Mouse (Mus musculus): ENCODE data around the gene Dnajc22. TPM values are rescaled to one million over a fixed set of nuclear protein-coding genes. Genes with fewer than 3 reads are reported as not detected.
"Not testable (repeated sequence)": the region's sequence is repeated elsewhere in the genome, so short reads cannot be mapped to it uniquely, and the experiment has no call there.

Dnajc22 gene
- 0.75 and 1.3 TPM in 2 replicates for polyA plus RNA-seq (2015; fragmentation: Nextera tagmentation; extraction: Ambion mirVana)

- no peak for ATAC-seq
- H3K27me3 ChIP-seq (ENCODE audit: control insufficient read depth, insufficient read depth, low read depth, low read length), result peaks cover 30% of the 10 kb centered on the region
These were observed at the start of gene Dnajc22 for GRCm38 (mm10) chr15:99092870-99093269. TSS of gene Dnajc22 (plus strand) at chr15:99093170.

DNA sequence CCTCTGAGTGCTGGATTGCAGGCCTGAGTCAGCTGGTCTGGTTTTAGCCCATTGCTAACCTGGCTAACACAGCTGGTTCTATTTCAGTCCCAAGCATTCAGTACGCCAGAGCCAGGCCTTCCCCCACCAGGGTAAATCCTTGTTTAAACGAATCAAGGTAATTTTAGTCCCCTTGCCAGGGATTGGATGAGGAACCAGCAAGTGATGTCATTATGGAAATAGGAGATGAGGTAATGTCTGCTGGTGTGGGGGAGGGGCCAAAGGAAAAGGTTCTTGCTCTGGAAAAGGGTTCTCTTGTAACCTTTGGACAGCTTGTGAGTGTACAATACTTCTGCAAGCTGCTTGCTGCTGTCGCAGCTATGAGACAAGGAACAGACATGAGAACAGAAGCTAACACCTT is 48.1 kb upstream of the Dnajc22 start:
- Histone ChIP-seq H3K27ac (ENCODE audit: low read length) (no peak overlapping the region), H3K9ac (ENCODE audit: low read depth, low read length) (no peak overlapping the region), H3K4me1 (ENCODE audit: control insufficient read depth, insufficient read depth, low read length) (no peaks in the 10 kb centered on the region; the same call in 1 of the 2 replicates), H3K4me3 (ENCODE audit: low read depth, low read length) (no peak overlapping the region), H3K27me3 (ENCODE audit: control insufficient read depth, insufficient read depth, low read depth, low read length) (no peaks in the 10 kb centered on the region), H3K4me2 (ENCODE audit: low read length) (no peak overlapping the region), H3K9me3 (replicated peaks; ENCODE audit: control insufficient read depth, low read length, poor library complexity, severe bottlenecking) (no peaks in the 10 kb centered on the region), H3K36me3 (ENCODE audit: control insufficient read depth, insufficient read depth, low read length) (no peaks in the 10 kb centered on the region)
- ATAC-seq, result no peak
- 67% methylated on average over 3 of the region's 3 CpGs for WGBS

More at GRCm38 (mm10) chr15:99092870-99093269, at the start of gene Dnajc22:
- Histone ChIP-seq H3K27ac (ENCODE audit: low read length) (peak within 1 kb of the TSS; percentile 25; the same call in 1 of the 2 replicates), H3K4me2 (ENCODE audit: low read length) (peak within 1 kb of the TSS; percentile 89), H3K4me3 (ENCODE audit: low read depth, low read length) (peak within 1 kb of the TSS; percentile 51), H3K9me3 (replicated peaks; ENCODE audit: control insufficient read depth, low read length, poor library complexity, severe bottlenecking) (no peaks in the 10 kb centered on the region), H3K36me3 (ENCODE audit: control insufficient read depth, insufficient read depth, low read length) (no peaks in the 10 kb centered on the region), H3K4me1 (ENCODE audit: control insufficient read depth, insufficient read depth, low read length) (peaks cover 30% of the 10 kb centered on the region), H3K9ac (ENCODE audit: low read depth, low read length) (peak within 1 kb of the TSS; percentile 70)
- 29% methylated on average over 8 of the region's 8 CpGs for WGBS

DNA sequence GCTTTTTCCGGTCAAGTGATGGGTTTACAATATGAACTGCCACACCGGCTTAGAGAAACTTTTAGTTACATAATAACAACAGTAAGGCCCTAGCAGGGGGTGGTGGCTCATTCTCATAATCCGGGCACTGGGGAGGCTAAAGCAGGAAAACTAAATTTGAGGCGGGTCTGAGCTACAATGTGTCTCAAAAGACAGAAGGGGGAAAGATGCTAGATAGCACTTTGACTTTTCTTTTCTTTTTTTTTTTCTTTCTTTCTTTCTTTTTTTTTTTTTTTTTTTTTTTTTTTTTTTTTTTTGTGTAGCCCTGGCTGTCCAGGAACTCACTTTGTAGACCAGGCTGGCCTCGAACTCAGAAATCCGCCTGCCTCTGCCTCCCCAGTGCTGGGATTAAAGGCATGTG is 47.2 kb upstream of the Dnajc22 start:
- H3K4me2 ChIP-seq (ENCODE audit: low read length); H3K36me3 ChIP-seq (ENCODE audit: control insufficient read depth, insufficient read depth, low read length); H3K27me3 ChIP-seq (ENCODE audit: control insufficient read depth, insufficient read depth, low read depth, low read length); ATAC-seq; H3K9ac ChIP-seq (ENCODE audit: low read depth, low read length); H3K4me1 ChIP-seq (ENCODE audit: control insufficient read depth, insufficient read depth, low read length); H3K27ac ChIP-seq (ENCODE audit: low read length); H3K9me3 ChIP-seq (replicated peaks; ENCODE audit: control insufficient read depth, low read length, poor library complexity, severe bottlenecking); H3K4me3 ChIP-seq (ENCODE audit: low read depth, low read length): not testable (repeated sequence)
- WGBS, result 76% methylated on average over 6 of the region's 6 CpGs

DNA sequence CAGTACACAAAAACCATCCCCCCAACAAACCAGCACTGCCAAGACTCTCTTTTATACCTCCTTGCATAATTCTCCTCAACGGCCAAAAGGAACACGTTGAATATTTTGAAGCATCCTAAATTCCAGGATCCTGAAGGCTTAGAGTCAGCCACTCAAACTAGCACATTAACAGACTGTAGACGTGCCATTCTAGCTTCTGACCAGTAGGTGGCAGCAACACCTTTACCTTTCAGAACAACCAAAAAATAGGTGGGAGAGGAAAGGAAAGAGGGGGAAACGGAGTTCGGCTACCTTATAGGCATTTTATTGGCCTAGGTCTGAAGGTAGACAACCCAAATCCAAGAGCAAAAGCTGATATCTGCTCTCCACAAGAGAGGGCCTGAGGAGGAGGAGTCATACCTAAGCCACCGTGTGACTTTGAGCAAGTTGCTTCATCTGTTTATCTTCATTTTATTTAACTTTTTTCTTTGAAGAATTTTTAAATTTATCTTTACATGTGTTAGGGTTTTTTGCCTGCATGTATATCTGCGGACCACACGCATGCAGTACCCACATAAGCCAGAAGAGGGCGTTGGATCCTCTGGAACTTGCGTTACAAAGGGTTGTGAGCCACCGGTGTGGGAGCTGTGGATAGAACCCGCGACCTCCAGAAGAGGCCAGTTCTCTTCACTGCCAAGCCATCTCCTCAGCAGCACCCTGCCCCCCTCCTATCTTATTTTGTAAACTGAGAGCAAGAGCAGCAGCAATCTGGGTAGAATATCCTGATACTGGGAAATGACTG is 43.3 kb upstream of the Dnajc22 start:
- WGBS, result 35% methylated on average over 13 of the region's 13 CpGs
- Histone ChIP-seq H3K9ac (ENCODE audit: low read depth, low read length) (no peak overlapping the region), H3K4me3 (ENCODE audit: low read depth, low read length) (no peak overlapping the region), H3K9me3 (replicated peaks; ENCODE audit: control insufficient read depth, low read length, poor library complexity, severe bottlenecking) (no peaks in the 10 kb centered on the region), H3K4me2 (ENCODE audit: low read length) (no peak overlapping the region), H3K4me1 (ENCODE audit: control insufficient read depth, insufficient read depth, low read length) (no peaks in the 10 kb centered on the region; the same call in 1 of the 2 replicates), H3K27ac (ENCODE audit: low read length) (no peak overlapping the region), H3K36me3 (ENCODE audit: control insufficient read depth, insufficient read depth, low read length) (no peaks in the 10 kb centered on the region), H3K27me3 (ENCODE audit: control insufficient read depth, insufficient read depth, low read depth, low read length) (peaks cover 15% of the 10 kb centered on the region; the same call in 1 of the 2 replicates)
- ATAC-seq, result no peak

GRCm38 (mm10) chr15:99053373-99053772 is 39.6 kb upstream of the Dnajc22 start:
- H3K36me3 ChIP-seq (ENCODE audit: control insufficient read depth, insufficient read depth, low read length), result no peaks in the 10 kb centered on the region
- H3K9me3 ChIP-seq (replicated peaks; ENCODE audit: control insufficient read depth, low read length, poor library complexity, severe bottlenecking), result no peaks in the 10 kb centered on the region
- peaks cover 49% of the 10 kb centered on the region for H3K27me3 ChIP-seq (ENCODE audit: control insufficient read depth, insufficient read depth, low read depth, low read length)
- H3K4me3 ChIP-seq (ENCODE audit: low read depth, low read length), result no peak overlapping the region
- H3K9ac ChIP-seq (ENCODE audit: low read depth, low read length), result no peak overlapping the region
- peaks cover 10% of the 10 kb centered on the region for H3K4me1 ChIP-seq (ENCODE audit: control insufficient read depth, insufficient read depth, low read length)
- no peak for ATAC-seq
- no peak overlapping the region for H3K4me2 ChIP-seq (ENCODE audit: low read length)
- no peak overlapping the region for H3K27ac ChIP-seq (ENCODE audit: low read length)
- 10% methylated on average over 9 of the region's 9 CpGs for WGBS

DNA sequence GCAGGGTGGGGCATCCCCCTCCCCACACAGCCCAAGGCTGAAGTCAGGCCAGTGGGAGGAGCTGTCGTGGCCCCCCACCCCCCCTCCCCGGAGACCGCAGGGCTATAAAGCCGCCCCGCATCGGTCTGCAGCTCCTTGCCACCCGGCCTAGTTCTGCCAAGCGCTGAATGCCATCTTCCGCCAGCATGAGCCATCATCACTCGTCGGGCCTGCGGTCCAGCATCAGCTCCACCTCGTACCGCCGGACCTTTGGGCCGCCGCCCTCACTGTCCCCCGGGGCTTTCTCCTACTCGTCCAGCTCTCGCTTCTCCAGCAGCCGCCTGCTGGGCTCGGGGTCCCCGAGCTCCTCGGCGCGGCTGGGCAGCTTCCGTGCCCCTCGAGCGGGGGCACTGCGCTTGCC is 37.9 kb upstream of the Dnajc22 start, which contains the start of gene Prph:
TSS of gene Prph (plus strand) at position 135 of the 400 bp plus-strand sequence.
- no peak within 1 kb of the TSS for H3K27ac ChIP-seq (ENCODE audit: low read length)
- peaks cover 10% of the 10 kb centered on the region for H3K4me1 ChIP-seq (ENCODE audit: control insufficient read depth, insufficient read depth, low read length)
- H3K4me3 ChIP-seq (ENCODE audit: low read depth, low read length), result peak within 1 kb of the TSS; percentile 41
- no peak for ATAC-seq
- peak within 1 kb of the TSS; percentile 71 for H3K4me2 ChIP-seq (ENCODE audit: low read length)
- H3K36me3 ChIP-seq (ENCODE audit: control insufficient read depth, insufficient read depth, low read length), result no peaks in the 10 kb centered on the region
- under 1% methylated on average over 26 of the region's 30 CpGs for WGBS
- no peaks in the 10 kb centered on the region for H3K9me3 ChIP-seq (replicated peaks; ENCODE audit: control insufficient read depth, low read length, poor library complexity, severe bottlenecking)
- peak within 1 kb of the TSS; percentile 36; the same call in 1 of the 2 replicates for H3K9ac ChIP-seq (ENCODE audit: low read depth, low read length)
- peaks cover 55% of the 10 kb centered on the region for H3K27me3 ChIP-seq (ENCODE audit: control insufficient read depth, insufficient read depth, low read depth, low read length)

DNA sequence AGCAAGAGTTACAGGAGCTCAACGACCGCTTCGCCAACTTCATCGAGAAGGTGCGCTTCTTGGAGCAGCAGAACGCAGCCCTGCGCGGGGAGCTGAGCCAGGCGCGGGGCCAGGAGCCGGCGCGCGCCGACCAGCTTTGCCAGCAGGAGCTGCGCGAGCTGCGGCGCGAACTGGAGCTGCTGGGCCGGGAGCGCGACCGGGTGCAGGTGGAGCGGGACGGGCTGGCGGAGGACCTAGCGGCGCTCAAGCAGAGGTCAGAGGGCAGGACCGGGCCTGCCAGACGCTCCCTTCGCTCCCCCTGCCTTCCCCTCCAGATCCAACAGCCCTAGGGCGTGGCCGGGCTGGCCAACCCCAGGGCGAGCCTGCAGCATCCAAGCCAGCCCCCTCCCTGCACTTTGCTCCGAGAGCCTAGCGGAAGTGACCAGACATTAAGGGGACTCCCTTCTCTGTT is 37.4 kb upstream of the Dnajc22 start:
- peaks cover 56% of the 10 kb centered on the region for H3K27me3 ChIP-seq (ENCODE audit: control insufficient read depth, insufficient read depth, low read depth, low read length)
- peak overlapping the region; percentile 71 for H3K4me2 ChIP-seq (ENCODE audit: low read length)
- no peak overlapping the region for H3K27ac ChIP-seq (ENCODE audit: low read length)
- WGBS, result under 1% methylated on average over 35 of the region's 37 CpGs
- H3K9ac ChIP-seq (ENCODE audit: low read depth, low read length), result peak overlapping the region; percentile 36; the same call in 1 of the 2 replicates
- no peaks in the 10 kb centered on the region for H3K36me3 ChIP-seq (ENCODE audit: control insufficient read depth, insufficient read depth, low read length)
- peaks cover 10% of the 10 kb centered on the region for H3K4me1 ChIP-seq (ENCODE audit: control insufficient read depth, insufficient read depth, low read length)
- peak overlapping the region; percentile 41 for H3K4me3 ChIP-seq (ENCODE audit: low read depth, low read length)
- ATAC-seq, result no peak
- H3K9me3 ChIP-seq (replicated peaks; ENCODE audit: control insufficient read depth, low read length, poor library complexity, severe bottlenecking), result no peaks in the 10 kb centered on the region

DNA sequence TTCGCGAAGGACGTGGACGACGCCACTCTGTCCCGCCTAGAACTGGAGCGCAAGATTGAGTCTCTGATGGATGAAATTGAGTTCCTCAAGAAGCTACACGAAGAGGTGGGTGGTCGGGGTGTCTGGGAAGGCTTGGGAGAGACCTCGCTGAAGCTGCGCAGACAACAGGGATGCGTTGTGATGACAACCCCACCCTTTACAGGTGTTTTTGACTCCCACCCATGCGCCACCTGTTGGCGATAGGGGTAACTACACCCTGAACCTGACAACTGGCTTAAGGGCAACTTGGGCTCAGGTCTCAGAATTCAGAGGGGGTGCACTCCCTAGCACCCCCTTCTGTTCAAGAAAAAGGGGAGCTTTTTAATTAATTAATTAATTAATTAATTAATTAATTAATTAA is 36.6 kb upstream of the Dnajc22 start:
- Histone ChIP-seq H3K4me2 (ENCODE audit: low read length) (no peak overlapping the region), H3K4me3 (ENCODE audit: low read depth, low read length) (no peak overlapping the region)
- ATAC-seq, result no peak

GRCm38 (mm10) chr15:99065557-99066165 is 27.3 kb upstream of the Dnajc22 start:
- ATAC-seq, result no peak
- no peak overlapping the region for H3K27ac ChIP-seq (ENCODE audit: low read length)

More for the DNA sequence above, 36.6 kb upstream of the Dnajc22 start:
- peaks cover 60% of the 10 kb centered on the region for H3K27me3 ChIP-seq (ENCODE audit: control insufficient read depth, insufficient read depth, low read depth, low read length)
- no peaks in the 10 kb centered on the region for H3K36me3 ChIP-seq (ENCODE audit: control insufficient read depth, insufficient read depth, low read length)
- no peak overlapping the region for H3K27ac ChIP-seq (ENCODE audit: low read length)
- peaks cover 10% of the 10 kb centered on the region for H3K4me1 ChIP-seq (ENCODE audit: control insufficient read depth, insufficient read depth, low read length)
- H3K9me3 ChIP-seq (replicated peaks; ENCODE audit: control insufficient read depth, low read length, poor library complexity, severe bottlenecking), result no peaks in the 10 kb centered on the region
- no peak overlapping the region for H3K9ac ChIP-seq (ENCODE audit: low read depth, low read length)
- 4% methylated on average over 14 of the region's 14 CpGs for WGBS

More at GRCm38 (mm10) chr15:99065557-99066165, 27.3 kb upstream of the Dnajc22 start:
- WGBS, result 81% methylated on average over 12 of the region's 12 CpGs
- Histone ChIP-seq H3K9me3 (replicated peaks; ENCODE audit: control insufficient read depth, low read length, poor library complexity, severe bottlenecking) (no peaks in the 10 kb centered on the region), H3K27me3 (ENCODE audit: control insufficient read depth, insufficient read depth, low read depth, low read length) (peaks cover 5% of the 10 kb centered on the region), H3K4me2 (ENCODE audit: low read length) (no peak overlapping the region), H3K36me3 (ENCODE audit: control insufficient read depth, insufficient read depth, low read length) (no peaks in the 10 kb centered on the region), H3K9ac (ENCODE audit: low read depth, low read length) (no peak overlapping the region), H3K4me3 (ENCODE audit: low read depth, low read length) (no peak overlapping the region), H3K4me1 (ENCODE audit: control insufficient read depth, insufficient read depth, low read length) (no peaks in the 10 kb centered on the region)
